Mouse (Mus musculus): ENCODE measurements at regions not wholly inside any gene's neighbourhood (a gene's known extent, or its start where the extent isn't known, plus 50 kb on each side); places are given as distances from the start of the nearest gene placed in this dataset.

DNA sequence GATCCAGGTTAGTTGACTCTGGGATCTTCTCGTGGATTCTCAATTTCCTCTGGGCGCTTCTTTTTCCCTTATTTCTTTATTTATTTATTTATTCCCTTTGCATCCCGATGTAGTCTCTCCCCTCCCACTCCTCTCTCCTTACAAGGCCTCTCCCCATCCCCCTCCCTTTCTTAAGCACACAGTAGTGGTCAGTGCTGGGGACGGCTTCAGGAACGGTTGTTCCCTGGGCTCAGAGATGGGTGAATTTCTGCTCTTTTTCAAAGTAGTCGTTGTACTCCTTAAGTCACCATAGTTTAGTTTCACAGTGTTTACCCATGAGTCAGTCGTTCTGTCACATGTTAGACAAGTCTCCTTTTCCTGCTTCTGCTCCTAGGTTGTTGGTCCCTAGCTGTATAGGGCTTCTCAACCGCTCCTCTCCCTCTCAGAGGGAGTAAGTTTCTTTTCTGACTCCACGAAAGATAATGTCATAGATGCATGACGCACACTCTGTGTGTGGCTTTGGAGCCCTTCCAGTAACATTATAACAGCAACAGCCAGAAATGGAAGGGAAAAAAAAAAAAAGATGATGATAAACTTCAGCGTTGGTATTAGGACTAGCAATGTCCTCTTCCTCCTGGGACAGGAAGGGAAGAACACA lies 129.9 kb upstream of the Fat1 start:
- no peak for TF ChIP-seq CTCF (conservative IDR thresholded peaks at IDR 0.05; ENCODE audit: low read length)
- TF ChIP-seq NANOG (IDR thresholded peaks at IDR 0.05; ENCODE audit: borderline replicate concordance, low read length), result no peak
